Mouse (Mus musculus) cerebellum, postnatal 14 days (tissue): Measurements from ENCODE around the gene Bhlhe40.

Experiments used
- DNase-seq, 2 experiments: peaks; one replicate each; pipeline ENCODE4 v3.0.0; 2021; ENCODE audit warnings: mixed read lengths in 2 of 2

The Bhlhe40 gene

DNA sequence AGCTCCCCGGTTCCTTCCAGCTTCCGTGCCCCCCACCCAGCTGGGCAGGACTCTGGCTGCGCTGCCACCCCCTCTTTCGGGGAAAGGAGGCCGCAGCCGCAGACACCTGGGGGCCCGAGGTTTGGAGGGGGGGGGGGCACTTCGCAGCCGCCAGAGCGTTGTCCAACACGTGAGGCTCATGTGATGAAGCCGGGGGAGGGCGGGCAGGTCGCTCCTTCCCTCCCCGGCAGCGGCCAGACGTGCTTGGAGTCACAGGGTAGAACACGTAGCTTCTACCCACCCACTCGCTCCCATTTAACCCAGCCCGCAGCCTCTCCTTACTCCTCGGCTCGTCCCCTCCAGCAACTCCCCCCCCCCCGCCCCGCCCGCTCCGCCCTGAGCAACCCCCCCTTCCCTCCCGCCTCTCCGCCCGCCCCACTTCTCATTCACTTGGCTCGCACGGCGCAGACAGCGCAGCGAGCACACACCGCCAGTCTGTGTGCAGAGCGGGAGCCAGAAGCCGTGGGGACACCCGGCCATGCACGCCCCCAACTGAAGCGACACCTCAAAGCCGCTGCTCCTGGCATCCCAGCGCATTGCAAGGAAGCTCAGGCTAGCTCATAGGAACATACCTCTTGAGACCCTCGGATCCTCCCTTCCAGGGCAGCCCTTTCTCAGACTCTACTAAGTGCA is at the start of gene Bhlhe40:
Gene Bhlhe40 (plus strand): TSS at position 424 of the 672 bp plus-strand sequence.
- peak; percentile 87 to 89 for DNase-seq

DNA sequence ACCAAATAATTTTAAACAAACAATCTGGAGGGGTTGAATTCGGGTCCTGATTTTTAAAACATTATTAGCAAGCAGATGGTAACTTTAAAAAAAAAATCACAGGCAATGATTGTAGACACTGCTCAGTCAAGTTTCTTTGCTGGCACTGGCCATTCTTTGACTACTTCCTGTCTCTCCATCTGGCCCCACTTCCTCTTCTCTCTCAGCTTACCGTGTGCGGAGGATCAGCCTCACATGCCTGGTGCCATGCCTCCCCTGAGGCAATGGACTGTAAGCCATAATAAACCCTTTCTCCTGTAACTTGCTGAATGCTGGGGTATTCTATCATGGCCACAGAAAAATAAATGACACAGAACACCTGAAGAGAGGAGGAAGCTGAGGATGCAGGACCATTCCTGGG is 48.8 kb upstream of the Bhlhe40 start:
- DNase-seq, result no peak

DNA sequence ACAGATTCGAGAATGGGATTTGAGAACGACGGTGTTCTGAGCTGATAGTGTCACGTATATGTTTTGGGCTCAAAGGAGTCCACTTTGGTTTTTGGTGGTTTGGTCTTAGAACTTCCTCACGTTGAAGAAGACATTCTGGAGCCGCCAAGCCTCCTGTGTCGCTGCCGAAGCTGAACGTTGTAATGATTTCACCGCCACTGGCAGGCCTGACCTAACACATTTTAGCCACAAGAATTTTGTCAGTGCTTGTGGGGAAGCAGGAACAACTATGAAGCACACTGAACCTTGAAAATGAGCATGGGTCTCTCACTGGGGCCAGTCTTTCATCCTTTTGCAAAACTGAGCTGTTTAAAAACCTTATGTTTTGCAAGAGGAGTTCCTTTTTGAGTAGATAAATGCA is 42.4 kb upstream of the Bhlhe40 start:
- no peak for DNase-seq

DNA sequence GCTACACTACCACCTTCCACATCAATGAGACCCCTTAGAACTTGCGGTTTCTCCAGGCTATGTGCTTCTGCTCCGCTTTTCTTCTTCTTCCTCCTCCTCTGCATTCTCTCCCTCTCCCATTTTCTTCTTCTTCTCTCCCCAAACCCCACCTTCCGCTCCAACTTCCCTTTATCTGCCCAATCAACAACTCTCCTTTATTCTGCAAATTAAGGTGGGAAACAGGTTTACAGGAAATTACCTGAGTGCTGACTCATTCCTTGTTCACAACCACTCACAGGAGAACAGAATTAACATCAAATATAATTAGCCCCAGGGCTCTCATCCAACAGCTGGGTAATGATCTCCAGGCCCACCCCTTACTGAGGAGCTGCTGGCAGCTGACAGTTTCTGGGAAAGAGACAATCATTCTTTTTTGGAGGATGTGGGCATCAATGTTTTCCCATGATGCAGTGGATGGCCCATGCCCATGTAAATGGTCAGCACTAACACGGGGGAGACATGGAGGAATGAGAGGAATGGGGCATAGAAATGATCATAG is 37.3 kb upstream of the Bhlhe40 start:
- no peak for DNase-seq

DNA sequence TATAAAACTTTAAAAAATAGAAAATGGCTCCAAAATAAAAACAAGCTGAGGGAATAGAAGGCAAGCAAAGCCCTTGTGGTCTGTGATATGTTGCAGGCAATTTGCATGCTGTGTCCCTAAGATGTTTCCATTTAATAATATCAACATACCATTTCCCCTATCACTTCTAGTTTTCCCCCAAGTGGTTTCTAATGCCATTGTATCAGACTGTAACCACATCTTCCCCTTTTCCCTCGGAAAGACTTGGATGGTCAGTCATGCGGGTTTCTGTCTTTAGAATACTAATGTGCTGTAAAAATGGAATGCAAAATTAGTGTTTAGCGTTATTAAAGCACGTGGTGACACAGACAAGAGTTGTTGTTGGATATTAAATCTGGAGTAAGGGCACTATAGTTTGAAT is 35.5 kb upstream of the Bhlhe40 start:
- DNase-seq, result no peak

DNA sequence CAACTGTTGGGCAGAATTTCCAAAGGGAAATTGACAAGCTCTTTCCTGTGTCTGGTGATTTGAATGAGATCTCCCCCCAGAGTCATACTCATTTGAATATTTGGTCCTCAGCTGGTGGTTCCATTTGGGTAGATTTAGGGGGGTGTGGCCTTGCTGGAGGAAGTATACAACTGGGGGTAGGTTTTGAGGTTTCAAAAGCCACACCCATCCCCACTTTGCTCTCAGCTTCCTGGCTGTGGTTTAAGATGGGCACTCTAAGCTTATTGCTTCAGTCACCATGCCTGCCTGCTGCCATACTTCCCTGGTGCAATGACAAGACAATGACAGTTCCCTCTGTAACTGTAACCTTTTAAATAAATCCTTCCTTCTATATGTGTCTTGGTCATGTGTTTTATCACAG is 29.7 kb upstream of the Bhlhe40 start:
- DNase-seq, result no peak

DNA sequence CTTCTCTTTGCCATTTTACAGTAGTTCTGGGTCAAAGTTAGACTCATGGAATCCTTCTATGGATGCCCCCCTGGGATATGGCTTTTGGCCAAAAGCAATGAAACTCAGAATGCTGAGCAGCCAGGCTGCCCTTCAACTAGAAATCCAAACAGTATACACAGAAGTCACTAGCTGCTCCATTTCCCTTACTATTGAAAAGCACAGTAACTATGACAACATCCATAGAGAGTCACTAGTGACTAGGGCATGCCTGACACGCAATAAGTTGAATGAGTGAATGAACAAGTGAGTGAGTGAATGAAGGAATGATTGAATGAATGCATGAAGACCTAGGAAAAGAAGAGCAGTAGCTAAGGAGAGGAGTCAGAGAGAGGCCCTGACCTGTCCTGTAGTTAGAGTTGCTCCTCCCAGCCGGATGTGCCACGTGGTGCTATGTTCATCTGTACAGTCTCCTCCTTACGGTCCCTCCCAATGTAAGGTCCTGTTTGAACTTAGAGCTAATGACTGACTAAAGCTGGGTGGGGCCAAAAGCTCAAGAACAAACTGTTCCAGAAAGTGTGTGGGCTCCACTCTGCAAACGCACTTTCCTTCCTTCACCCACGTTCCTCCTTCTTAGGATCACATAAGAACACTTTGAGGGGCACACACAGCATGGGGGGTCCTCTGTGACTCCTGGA is 22.1 kb upstream of the Bhlhe40 start:
- no peak for DNase-seq

DNA sequence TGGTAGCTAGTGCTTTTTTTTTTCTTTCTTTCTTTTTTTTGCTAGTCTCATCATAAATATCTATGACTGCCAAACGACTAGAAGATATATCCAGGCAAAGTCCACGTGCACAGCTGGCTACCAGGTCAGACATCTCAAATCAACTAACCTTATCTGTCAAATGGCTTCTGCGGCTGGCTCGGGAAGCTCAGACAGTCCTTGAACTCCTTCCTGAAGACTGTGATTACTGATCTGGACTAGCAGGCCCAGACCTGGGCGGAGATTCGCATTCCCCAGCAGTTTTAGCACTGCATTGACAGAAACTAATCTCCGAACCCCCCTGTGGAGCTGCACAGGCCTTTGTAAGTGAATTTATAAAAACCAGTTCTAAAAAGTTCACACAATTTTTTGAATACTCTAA is 18.4 kb upstream of the Bhlhe40 start:
- no peak for DNase-seq

DNA sequence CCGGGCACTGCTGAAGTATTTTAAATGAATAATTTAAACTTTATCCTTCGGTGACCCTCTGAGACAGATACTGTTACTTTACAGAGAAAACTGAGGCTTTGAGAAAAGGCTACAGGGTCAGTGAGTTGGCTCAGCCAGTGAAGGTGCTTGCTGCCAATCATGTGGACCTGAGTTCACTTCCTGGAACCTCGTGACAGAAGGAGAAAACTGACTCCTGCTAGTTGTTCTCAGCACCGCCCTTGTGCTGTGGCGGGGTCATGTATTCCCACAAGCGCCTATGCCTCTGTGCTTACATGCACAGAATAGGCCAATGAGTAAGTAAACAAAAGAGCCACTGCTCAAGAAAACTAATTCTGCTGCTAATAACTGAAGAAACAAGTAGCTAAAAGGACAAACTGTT is 17.4 kb upstream of the Bhlhe40 start:
- no peak for DNase-seq

DNA sequence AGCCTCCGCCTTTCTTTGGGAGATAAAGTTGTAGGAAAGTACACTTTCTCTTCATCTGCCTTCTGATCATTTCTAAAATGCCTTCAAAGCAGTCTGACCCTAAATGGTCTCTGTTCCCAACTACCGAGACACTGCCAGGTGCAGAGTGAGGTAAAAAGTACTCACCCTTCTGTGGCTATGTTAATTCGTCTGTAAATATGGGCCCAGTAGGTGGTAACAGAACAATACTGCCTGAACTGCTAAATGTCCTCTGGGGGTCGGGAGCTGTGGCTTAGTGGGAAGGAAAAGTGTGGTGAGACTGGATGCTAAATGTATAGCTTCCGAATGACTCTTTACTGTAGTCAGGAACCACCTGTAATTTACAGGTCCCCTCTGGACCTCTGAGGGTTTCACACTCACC is 16.1 kb upstream of the Bhlhe40 start:
- DNase-seq, result no peak

DNA sequence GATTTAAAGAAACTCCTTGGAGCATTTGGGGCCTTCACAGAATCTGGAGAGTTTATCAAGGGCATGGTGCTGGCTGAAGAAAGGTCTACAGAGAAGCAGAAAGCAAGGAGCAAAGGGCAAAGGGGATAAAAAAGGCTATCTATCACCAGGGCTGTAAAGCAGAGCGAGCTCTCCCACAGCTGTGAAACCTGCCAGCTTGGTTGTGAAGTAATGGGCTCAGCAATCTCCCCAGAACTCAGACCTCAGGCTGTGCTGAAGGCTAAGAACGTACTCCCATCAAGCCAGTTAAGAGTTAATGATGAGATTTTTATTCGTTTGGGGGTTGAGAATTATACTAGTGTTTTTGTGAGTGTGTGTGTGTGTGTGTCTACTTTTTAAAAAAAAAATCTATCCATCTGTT is 13.3 kb upstream of the Bhlhe40 start:
- no peak for DNase-seq

DNA sequence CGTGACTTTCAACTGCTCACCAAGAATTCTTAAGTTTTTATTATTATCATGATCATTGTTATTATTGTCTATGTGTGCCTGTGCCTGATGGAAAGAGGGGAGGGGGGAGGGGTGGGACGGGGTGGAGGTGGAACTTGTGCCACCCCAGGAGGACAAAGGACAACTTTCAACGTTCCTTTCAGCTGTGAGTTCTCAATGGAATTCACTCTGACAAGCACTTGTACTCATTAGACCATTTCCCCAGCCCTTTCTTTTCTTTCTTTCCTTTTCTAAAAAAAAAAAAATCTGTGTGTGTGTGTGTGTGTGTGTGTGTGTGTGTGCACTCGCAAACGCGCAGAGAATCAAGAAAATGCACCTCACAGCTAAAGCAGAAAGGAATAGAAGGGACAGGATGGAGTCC is 12.4 kb upstream of the Bhlhe40 start:
- no peak for DNase-seq

DNA sequence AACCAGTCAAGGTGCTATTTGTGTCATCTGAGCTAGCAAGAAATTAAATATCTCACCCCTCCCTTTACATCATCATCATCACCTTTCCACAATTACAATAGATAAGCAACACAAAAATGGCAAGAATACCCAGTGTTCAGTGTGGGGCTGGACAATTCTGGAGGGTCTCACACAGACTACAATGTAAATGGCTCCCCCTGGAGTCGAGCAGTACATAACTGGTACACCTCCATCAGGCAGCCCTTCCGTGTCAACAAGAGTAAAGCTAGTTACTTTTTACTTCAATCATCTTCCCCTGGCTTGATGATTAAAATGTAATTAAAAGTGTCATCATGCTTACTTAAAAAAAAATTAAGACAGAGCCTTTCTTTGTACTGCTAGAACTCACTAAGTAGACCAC is 4.6 kb upstream of the Bhlhe40 start:
- DNase-seq, result no peak

DNA sequence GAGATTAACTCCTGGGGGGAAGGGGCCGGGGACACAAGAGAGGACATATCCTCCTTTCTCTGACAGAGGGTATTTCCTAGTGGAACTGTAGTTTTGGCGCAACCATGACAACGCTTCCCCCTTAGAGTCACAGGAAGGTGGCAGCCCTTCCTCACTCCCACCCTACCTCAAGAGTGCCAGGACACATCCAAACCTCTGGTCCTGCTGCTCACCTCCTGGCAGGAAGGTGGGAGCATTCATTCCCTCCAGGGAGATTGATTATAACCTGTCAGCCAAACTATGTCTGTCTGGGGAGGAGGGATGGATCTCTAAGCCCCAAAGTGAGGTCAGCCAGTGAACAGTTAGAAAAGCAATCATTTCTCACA is 2.4 kb upstream of the Bhlhe40 start:
- peak; percentile 9 to 15 for DNase-seq

DNA sequence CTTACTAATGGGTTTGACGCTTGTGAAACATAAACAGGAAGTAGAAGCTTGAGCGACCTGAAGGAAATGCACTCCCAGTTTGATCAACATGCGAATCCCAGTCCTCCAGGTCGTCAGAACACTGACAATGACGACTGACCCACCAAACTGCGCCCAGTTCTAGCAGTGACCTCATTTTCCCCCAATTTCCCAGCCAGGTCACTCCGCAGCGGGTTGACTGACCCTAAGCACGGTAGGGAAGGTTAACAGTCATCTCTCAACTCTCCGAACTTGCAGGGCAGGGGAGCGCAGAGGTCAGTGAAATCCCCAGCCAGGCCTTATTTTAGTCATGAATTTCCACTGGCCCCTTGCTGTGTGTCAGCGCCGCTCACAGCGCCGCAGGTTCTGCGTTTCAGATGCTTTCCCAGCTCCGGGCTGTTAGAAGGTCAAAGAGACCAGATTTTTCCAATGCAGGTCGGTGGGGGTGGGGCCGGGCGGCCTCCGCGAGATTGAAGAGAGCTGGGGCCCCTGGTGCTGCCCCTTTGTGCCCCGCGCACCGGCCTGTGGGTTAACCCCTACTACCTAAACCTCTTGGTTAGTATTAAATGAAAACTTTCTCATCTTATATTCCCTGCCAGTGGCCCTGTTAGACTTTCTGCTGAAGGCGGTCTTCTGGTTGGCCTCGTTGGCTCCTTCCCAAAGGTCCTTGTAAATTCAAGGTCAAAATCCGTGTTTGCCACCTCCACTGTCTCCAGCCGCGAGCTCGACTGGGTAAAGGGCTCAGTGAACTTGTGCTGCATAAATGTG is 1.8 kb upstream of the Bhlhe40 start:
- peak; percentile 72 to 78 for DNase-seq

DNA sequence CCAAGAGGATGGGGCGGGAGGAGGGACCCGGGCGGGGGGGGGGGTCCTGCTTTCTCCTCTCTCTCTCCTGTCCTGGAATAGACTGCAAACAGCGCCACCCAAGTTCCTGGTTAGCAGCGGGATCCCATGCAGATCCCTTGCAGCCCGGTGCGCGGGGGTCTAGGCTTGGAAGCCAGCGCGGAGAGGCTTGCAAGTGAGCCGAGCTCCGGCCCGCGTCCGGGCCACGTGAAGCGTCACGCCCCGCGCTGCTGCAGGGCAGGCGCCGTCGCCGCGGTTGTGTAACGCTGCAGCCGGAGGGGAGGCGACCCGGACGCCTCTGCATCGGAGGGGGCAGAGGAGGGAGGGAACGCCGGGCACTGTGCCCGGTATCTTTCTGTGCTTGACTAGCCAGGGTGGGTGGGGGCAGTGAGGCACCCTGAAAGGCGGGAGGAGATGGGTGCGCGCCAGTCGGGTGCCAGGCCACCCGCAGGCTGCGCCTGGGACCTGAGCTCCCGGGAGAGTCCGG is 1.2 kb upstream of the Bhlhe40 start:
- DNase-seq, result peak; percentile 90 to 91

DNA sequence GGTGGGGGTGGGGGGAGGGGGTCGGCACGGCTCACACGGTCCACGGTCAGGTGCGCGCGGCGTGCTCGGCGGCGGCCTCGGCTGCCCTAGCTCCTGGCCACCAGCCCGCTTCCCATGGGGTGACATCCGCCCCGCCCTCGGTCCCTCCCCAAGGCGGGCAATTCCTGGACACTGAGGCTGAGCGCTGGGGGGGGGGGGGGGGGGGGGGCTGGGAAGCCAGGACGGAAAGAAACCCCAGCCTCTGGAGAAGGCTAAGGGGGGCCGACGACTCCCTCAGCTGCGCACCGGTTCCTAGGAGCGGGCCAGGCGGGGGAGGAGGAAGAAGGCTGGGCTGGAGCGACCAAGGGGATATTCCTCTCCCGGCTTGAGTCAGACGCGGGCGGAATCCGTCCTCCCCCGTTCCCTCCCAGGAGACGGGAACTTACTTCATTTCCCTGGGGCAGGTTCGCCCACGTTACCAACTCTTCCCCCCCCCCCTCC is 663 bp upstream of the Bhlhe40 start:
- peak; percentile 93 to 94 for DNase-seq

DNA sequence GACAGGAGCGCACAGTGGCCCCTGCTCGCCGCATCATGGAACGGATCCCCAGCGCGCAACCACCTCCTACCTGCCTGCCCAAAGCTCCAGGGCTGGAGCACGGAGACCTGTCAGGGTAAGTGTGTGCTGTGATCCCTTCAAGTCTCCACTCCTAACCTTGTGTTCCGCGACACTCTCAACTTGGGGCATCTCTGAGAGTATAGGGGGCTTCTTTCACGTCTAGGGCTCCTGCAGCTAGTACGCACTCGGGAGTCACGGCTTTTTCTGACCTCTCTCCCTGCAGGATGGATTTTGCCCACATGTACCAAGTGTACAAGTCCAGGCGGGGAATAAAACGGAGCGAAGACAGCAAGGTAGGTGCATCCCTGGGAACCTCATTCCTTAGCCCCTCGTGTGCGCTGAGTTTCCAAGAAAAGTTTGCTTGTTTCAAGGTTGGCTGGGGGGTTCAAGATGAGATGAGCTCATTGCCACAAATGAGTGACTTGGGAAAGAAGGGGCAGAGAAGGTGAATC is 505 bp downstream of the Bhlhe40 start:
- no peak for DNase-seq

DNA sequence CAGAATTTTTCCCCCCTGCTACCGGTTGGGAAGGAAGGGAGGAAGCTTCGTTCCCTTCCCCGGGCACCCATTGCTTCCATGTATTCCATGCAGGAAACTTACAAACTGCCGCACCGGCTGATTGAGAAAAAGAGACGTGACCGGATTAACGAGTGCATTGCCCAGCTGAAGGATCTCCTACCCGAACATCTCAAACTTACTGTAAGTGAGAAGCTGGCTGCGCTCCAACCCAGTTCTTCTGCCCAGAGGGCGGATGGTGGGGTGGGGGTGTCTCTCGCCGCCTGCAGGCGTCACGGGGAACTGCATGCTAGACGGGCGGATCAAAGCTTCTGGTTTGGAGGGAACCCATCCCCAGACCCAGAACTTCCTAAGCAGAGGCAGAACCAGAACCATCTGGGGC is 983 bp downstream of the Bhlhe40 start:
- DNase-seq, result peak; percentile 91 to 96

DNA sequence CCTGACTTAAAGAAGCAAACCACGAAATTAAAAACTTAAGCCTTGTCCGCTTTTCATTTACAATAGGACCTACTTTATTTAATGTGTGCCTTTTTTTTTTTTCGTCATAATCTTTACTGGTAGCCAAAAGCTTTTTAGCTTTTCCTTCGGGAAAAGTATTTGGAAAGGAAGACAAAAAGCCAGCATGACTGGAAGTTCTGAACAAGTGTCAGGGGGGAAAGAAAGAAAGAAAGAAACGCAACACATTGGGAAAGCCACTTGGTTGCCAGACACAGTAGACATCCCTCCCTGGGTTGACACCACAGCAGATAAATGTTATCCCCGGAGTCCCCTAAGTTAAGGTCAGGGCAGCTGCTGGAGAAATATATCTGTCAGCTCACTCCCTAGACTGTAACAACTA is 1.5 kb downstream of the Bhlhe40 start:
- DNase-seq, result no peak

DNA sequence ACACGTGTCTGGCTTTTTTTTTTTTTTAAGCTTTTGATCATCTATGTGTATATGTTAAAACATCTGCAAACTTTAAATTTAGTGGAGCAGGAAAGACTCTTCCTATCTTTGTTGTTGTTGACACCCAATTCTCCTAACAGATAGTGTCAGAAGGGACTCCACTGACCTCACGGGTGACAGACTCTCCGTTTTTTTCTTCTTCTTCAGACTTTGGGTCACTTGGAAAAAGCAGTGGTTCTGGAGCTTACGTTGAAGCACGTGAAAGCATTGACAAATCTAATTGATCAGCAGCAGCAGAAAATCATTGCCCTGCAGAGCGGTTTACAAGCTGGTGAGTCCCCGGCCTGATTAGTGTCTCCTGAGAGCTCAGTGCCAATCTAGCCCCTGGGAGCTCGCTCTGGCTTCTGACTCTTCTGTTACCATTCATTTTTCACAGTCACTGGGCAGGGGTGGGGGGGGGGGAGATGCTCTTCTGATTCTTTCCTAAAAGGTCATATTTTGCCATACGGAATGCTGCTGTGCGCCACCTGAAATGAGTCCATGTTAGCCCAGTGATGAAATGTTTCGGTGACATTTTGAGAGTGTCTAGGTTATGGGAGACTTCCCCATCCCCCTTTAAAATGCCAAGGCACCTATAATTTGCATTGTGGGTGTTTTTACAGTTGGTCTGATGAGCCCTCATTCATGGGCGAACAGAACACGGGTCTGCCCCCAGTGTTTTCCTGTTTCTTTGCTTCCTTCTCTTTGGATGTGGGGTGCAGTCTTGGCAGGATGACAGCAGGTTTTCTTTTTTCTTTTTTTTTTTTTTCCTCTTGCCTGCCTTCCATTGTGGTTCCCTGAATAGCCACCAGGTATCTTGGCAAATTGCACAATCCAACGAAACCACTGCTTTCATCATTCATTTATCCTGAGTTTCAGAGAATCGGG is 2.1 kb downstream of the Bhlhe40 start:
- no peak for DNase-seq
